Mouse (Mus musculus): ENCODE measurements around the gene Dchs2. TPM values are rescaled to one million over a fixed set of nuclear protein-coding genes. Genes with fewer than 3 reads are reported as not detected.
"Not testable (repeated sequence)": the region's sequence is repeated elsewhere in the genome, so short reads cannot be mapped to it uniquely, and the experiment has no call there.

The Dchs2 gene
- total and polyA plus RNA-seq, 2 experiments from 2014 or later = 0.54 to 7.6 TPM

- H3K4me3 ChIP-seq (ENCODE audit: low read depth, low read length) = no peak overlapping the region
- H3K4me1 ChIP-seq (ENCODE audit: insufficient read depth, low read length) = no peaks in the 10 kb centered on the region; the same call in 1 of the 2 replicates
- ATAC-seq (ENCODE audit: low FRiP score) (no peak), DNase-seq (ENCODE audit: low spot score) (no peak)
- H3K36me3 ChIP-seq (ENCODE audit: insufficient read depth, low read length) = no peaks in the 10 kb centered on the region
- H3K27me3 ChIP-seq (ENCODE audit: insufficient read depth, low read length) = no peaks in the 10 kb centered on the region
- WGBS = 63% methylated on average over 10 of the region's 10 CpGs
- no peaks in the 10 kb centered on the region for H3K9me3 ChIP-seq (ENCODE audit: low read length)
- no peak overlapping the region for H3K27ac ChIP-seq (ENCODE audit: low read depth, low read length)
- no peak overlapping the region for H3K9ac ChIP-seq (replicated peaks; ENCODE audit: low read length, poor library complexity, severe bottlenecking)
- TF ChIP-seq CTCF (IDR thresholded peaks at IDR 0.05) = no peak
- no peak overlapping the region for H3K4me2 ChIP-seq (ENCODE audit: low read depth, low read length, poor library complexity, severe bottlenecking)
These were observed 10.2 kb upstream of the Dchs2 start for GRCm38 (mm10) chr3:83117592-83117991.

- H3K27me3 ChIP-seq (ENCODE audit: insufficient read depth, low read length); DNase-seq (ENCODE audit: low spot score); ATAC-seq (ENCODE audit: low FRiP score); H3K4me1 ChIP-seq (ENCODE audit: insufficient read depth, low read length); H3K27ac ChIP-seq (ENCODE audit: low read depth, low read length); H3K9me3 ChIP-seq (ENCODE audit: low read length); H3K9ac ChIP-seq (replicated peaks; ENCODE audit: low read length, poor library complexity, severe bottlenecking); H3K4me3 ChIP-seq (ENCODE audit: low read depth, low read length); H3K4me2 ChIP-seq (ENCODE audit: low read depth, low read length, poor library complexity, severe bottlenecking); H3K36me3 ChIP-seq (ENCODE audit: insufficient read depth, low read length): not testable (repeated sequence)
- WGBS = 95% methylated on average over 9 of the region's 9 CpGs
These were observed 3.8 kb upstream of the Dchs2 start for GRCm38 (mm10) chr3:83123945-83124344.

- Histone ChIP-seq H3K9ac (replicated peaks; ENCODE audit: low read length, poor library complexity, severe bottlenecking) (peak overlapping the region; percentile 42), H3K4me1 (ENCODE audit: insufficient read depth, low read length) (0 out of 2 replicates have a peak, but pooled peaks cover 7% of the 10 kb centered on the region), H3K4me2 (ENCODE audit: low read depth, low read length, poor library complexity, severe bottlenecking) (peak overlapping the region; percentile 96), H3K9me3 (ENCODE audit: low read length) (no peaks in the 10 kb centered on the region), H3K27ac (ENCODE audit: low read depth, low read length) (no peak overlapping the region), H3K36me3 (ENCODE audit: insufficient read depth, low read length) (no peaks in the 10 kb centered on the region), H3K4me3 (ENCODE audit: low read depth, low read length) (peak overlapping the region; percentile 52), H3K27me3 (ENCODE audit: insufficient read depth, low read length) (peaks cover 18% of the 10 kb centered on the region)
- no peak for TF ChIP-seq CTCF (IDR thresholded peaks at IDR 0.05)
- peak; percentile 51 for ATAC-seq (ENCODE audit: low FRiP score)
- DNase-seq (ENCODE audit: low spot score) = peak; percentile 46
- 1% methylated on average over 33 of the region's 37 CpGs for WGBS
These were observed 541 bp upstream of the Dchs2 start for GRCm38 (mm10) chr3:83127088-83127725.

- peak overlapping the region; percentile 52; the same call in 1 of the 2 replicates for H3K9ac ChIP-seq (replicated peaks; ENCODE audit: low read length, poor library complexity, severe bottlenecking)
- WGBS = under 1% methylated on average over 43 of the region's 43 CpGs
- no peaks in the 10 kb centered on the region for H3K9me3 ChIP-seq (ENCODE audit: low read length)
- peaks cover 18% of the 10 kb centered on the region for H3K27me3 ChIP-seq (ENCODE audit: insufficient read depth, low read length)
- 0 out of 2 replicates have a peak, but pooled peaks cover 7% of the 10 kb centered on the region for H3K4me1 ChIP-seq (ENCODE audit: insufficient read depth, low read length)
- H3K4me3 ChIP-seq (ENCODE audit: low read depth, low read length) = peak overlapping the region; percentile 52
- 0 out of 2 replicates have a peak, but pooled peaks have one; percentile 15 for TF ChIP-seq CTCF (IDR thresholded peaks at IDR 0.05)
- ATAC-seq (ENCODE audit: low FRiP score) (peak; percentile 50; the same call in 1 of the 2 replicates), DNase-seq (ENCODE audit: low spot score) (no peak)
- H3K36me3 ChIP-seq (ENCODE audit: insufficient read depth, low read length) = no peaks in the 10 kb centered on the region
- H3K27ac ChIP-seq (ENCODE audit: low read depth, low read length) = no peak overlapping the region
- peak overlapping the region; percentile 96 for H3K4me2 ChIP-seq (ENCODE audit: low read depth, low read length, poor library complexity, severe bottlenecking)
These were observed 738 bp downstream of the Dchs2 start for GRCm38 (mm10) chr3:83128449-83128922.

GRCm38 (mm10) chr3:83129151-83129550 is 1.4 kb downstream of the Dchs2 start:
- peaks cover 18% of the 10 kb centered on the region for H3K27me3 ChIP-seq (ENCODE audit: insufficient read depth, low read length)
- peak; percentile 15; the same call in 1 of the 2 replicates for TF ChIP-seq CTCF (IDR thresholded peaks at IDR 0.05)
- 0 out of 2 replicates have a peak, but pooled peaks cover 7% of the 10 kb centered on the region for H3K4me1 ChIP-seq (ENCODE audit: insufficient read depth, low read length)
- no peak for ATAC-seq (ENCODE audit: low FRiP score)
- H3K9ac ChIP-seq (replicated peaks; ENCODE audit: low read length, poor library complexity, severe bottlenecking) = peak overlapping the region; percentile 52; the same call in 1 of the 2 replicates
- peak overlapping the region; percentile 52 for H3K4me3 ChIP-seq (ENCODE audit: low read depth, low read length)
- DNase-seq (ENCODE audit: low spot score) = no peak
- no peak overlapping the region for H3K27ac ChIP-seq (ENCODE audit: low read depth, low read length)
- WGBS = 2% methylated on average over 22 of the region's 22 CpGs
- H3K4me2 ChIP-seq (ENCODE audit: low read depth, low read length, poor library complexity, severe bottlenecking) = peak overlapping the region; percentile 96
- H3K36me3 ChIP-seq (ENCODE audit: insufficient read depth, low read length) = no peaks in the 10 kb centered on the region
- H3K9me3 ChIP-seq (ENCODE audit: low read length) = no peaks in the 10 kb centered on the region

GRCm38 (mm10) chr3:83136413-83136812 is 8.7 kb downstream of the Dchs2 start:
- Histone ChIP-seq H3K36me3 (ENCODE audit: insufficient read depth, low read length) (no peaks in the 10 kb centered on the region), H3K4me2 (ENCODE audit: low read depth, low read length, poor library complexity, severe bottlenecking) (no peak overlapping the region), H3K9me3 (ENCODE audit: low read length) (no peaks in the 10 kb centered on the region), H3K4me3 (ENCODE audit: low read depth, low read length) (no peak overlapping the region), H3K9ac (replicated peaks; ENCODE audit: low read length, poor library complexity, severe bottlenecking) (no peak overlapping the region), H3K27ac (ENCODE audit: low read depth, low read length) (no peak overlapping the region), H3K27me3 (ENCODE audit: insufficient read depth, low read length) (no peaks in the 10 kb centered on the region), H3K4me1 (ENCODE audit: insufficient read depth, low read length) (no peaks in the 10 kb centered on the region)
- no peak for ATAC-seq (ENCODE audit: low FRiP score)
- TF ChIP-seq CTCF (IDR thresholded peaks at IDR 0.05) = no peak
- 56% methylated on average over 7 of the region's 7 CpGs for WGBS
- DNase-seq (ENCODE audit: low spot score) = no peak

All from midbrain, postnatal 0 days (tissue).